In the genomic region with DNA sequence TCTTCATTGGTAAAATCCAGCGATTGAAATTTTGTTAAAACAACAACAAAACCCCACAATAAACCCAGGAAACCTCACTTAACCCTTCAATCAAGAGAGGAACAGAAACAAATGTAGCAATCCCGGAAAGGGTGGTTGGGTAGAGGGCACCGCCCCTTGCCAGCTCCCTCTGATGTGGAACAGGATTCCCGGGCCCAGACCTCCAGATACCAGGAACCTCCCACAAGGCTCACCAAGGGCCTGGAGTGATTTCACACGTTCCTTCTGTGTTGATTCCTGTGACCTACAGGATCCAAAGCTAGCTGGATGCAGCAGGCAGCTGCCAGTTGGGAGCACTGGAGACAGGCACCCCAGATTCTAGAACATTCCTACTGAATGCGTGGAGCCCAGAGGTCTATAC, we compare ENCODE assay signal across 8 mouse cellular contexts. TPM values are rescaled to one million over a fixed set of nuclear protein-coding genes. Genes with fewer than 3 reads are reported as not detected.
DNase-seq lines count a peak whose midpoint lies in the region; ATAC-seq lines count a peak whose summit lies in the region.

No protein-coding gene starts in this region.

- no peak for DNase-seq in kidney, adult 11 months
- DNase-seq in embryonic facial prominence, embryonic 10.5 days (ENCODE audit: low spot score): no peak
- no peak for DNase-seq in limb, embryonic 10.5 days (ENCODE audit: low spot score)
- no peak for DNase-seq in urinary bladder, postnatal 4 days (ENCODE audit: low spot score in 2 of 2)
- DNase-seq in embryo, embryonic 11 days: no peak

- no peaks in the 10 kb centered on the region for H3K27me3 ChIP-seq in kidney, embryonic 14.5 days (ENCODE audit: control insufficient read depth, insufficient read depth, low read length)
- H3K27me3 ChIP-seq in embryonic facial prominence, embryonic 10.5 days (replicated peaks; ENCODE audit: low read depth, poor library complexity, severe bottlenecking): 0 out of 2 replicates have a peak, but pooled peaks cover 8% of the 10 kb centered on the region
- H3K27me3 ChIP-seq in limb, embryonic 10.5 days (ENCODE audit: low read depth, poor library complexity, severe bottlenecking): no peaks in the 10 kb centered on the region
- H3K27me3 ChIP-seq in neural tube, embryonic 12.5 days (replicated peaks): no peaks in the 10 kb centered on the region; the same call in 1 of the 2 replicates

- 0 out of 2 replicates have a peak overlapping the region, but pooled peaks have one; percentile 99 for H3K4me3 ChIP-seq in kidney, embryonic 14.5 days (ENCODE audit: low read length)
- peak overlapping the region; percentile 91 for H3K4me3 ChIP-seq in embryonic facial prominence, embryonic 10.5 days
- peak overlapping the region; percentile 73 for H3K4me3 ChIP-seq in limb, embryonic 10.5 days
- peak overlapping the region; percentile 98; the same call in 1 of the 2 replicates for H3K4me3 ChIP-seq in neural tube, embryonic 12.5 days

- peaks cover 39% of the 10 kb centered on the region for H3K36me3 ChIP-seq in kidney, embryonic 14.5 days (ENCODE audit: control insufficient read depth, insufficient read depth, low read length)
- peaks cover 52% of the 10 kb centered on the region for H3K36me3 ChIP-seq in embryonic facial prominence, embryonic 10.5 days (replicated peaks)
- peaks cover 53% of the 10 kb centered on the region for H3K36me3 ChIP-seq in limb, embryonic 10.5 days
- peaks cover 39% of the 10 kb centered on the region for H3K36me3 ChIP-seq in neural tube, embryonic 12.5 days

- WGBS in kidney, embryonic 14.5 days: 37% methylated on average over 6 of the region's 6 CpGs
- 65% methylated on average over 6 of the region's 6 CpGs for WGBS in embryonic facial prominence, embryonic 10.5 days
- 50% methylated on average over 6 of the region's 6 CpGs for WGBS in limb, embryonic 10.5 days
- WGBS in neural tube, embryonic 12.5 days: 62% methylated on average over 6 of the region's 6 CpGs

- H3K27ac ChIP-seq in kidney, embryonic 14.5 days (ENCODE audit: low read depth, low read length): peak overlapping the region; percentile 30; the same call in 1 of the 2 replicates
- H3K27ac ChIP-seq in embryonic facial prominence, embryonic 10.5 days (replicated peaks): no peak overlapping the region; the same call in 1 of the 2 replicates
- no peak overlapping the region for H3K27ac ChIP-seq in limb, embryonic 10.5 days
- H3K27ac ChIP-seq in neural tube, embryonic 12.5 days: no peak overlapping the region

- H3K4me2 ChIP-seq in kidney, embryonic 14.5 days (replicated peaks; ENCODE audit: low read depth, low read length): peak overlapping the region; percentile 74
- peak overlapping the region; percentile 86 for H3K4me2 ChIP-seq in neural tube, embryonic 12.5 days (replicated peaks)

- H3K9me3 ChIP-seq in kidney, embryonic 14.5 days (ENCODE audit: control insufficient read depth, low read length): no peaks in the 10 kb centered on the region
- no peaks in the 10 kb centered on the region for H3K9me3 ChIP-seq in embryonic facial prominence, embryonic 10.5 days
- no peaks in the 10 kb centered on the region for H3K9me3 ChIP-seq in limb, embryonic 10.5 days (replicated peaks)
- no peaks in the 10 kb centered on the region for H3K9me3 ChIP-seq in neural tube, embryonic 12.5 days

- ATAC-seq in kidney, embryonic 14.5 days (ENCODE audit: low FRiP score, low TSS enrichment): no peak
- no peak for ATAC-seq in neural tube, embryonic 12.5 days (ENCODE audit: low FRiP score, low read depth)
- no peak for ATAC-seq in frontal cortex, adult (ENCODE audit: low TSS enrichment)

- H3K9ac ChIP-seq in kidney, embryonic 14.5 days (ENCODE audit: low read depth, low read length): peak overlapping the region; percentile 95; the same call in 1 of the 2 replicates
- 0 out of 2 replicates have a peak overlapping the region, but pooled peaks have one; percentile 21 for H3K9ac ChIP-seq in neural tube, embryonic 12.5 days

- H3K4me1 ChIP-seq in kidney, embryonic 14.5 days (ENCODE audit: control insufficient read depth, insufficient read depth, low read length): peaks cover 23% of the 10 kb centered on the region
- H3K4me1 ChIP-seq in embryonic facial prominence, embryonic 10.5 days: peaks cover 39% of the 10 kb centered on the region
- peaks cover 41% of the 10 kb centered on the region for H3K4me1 ChIP-seq in limb, embryonic 10.5 days
- H3K4me1 ChIP-seq in neural tube, embryonic 12.5 days: peaks cover 35% of the 10 kb centered on the region

RNA-seq across cellular contexts. Expression of a gene that starts 1.8 kb away (rescaled TPM):
- 713 and 771 TPM in 2 replicates for polyA plus RNA-seq in kidney, embryonic 14.5 days (2014; fragmentation: Nextera tagmentation; extraction: Ambion mirVana)
- polyA plus RNA-seq in embryonic facial prominence, embryonic 10.5 days (2016; fragmentation: Nextera tagmentation; extraction: Ambion mirVana): 909 and 921 TPM in 2 replicates
- 868 and 947 TPM in 2 replicates for polyA plus RNA-seq in limb, embryonic 10.5 days (2016; fragmentation: Nextera tagmentation; extraction: Ambion mirVana)
- 679 and 702 TPM in 2 replicates for polyA plus RNA-seq in neural tube, embryonic 12.5 days (2016; fragmentation: Nextera tagmentation; extraction: Ambion mirVana)

RNA-seq across cellular contexts. Expression of a gene that starts 1.9 kb away (rescaled TPM):
- 3.5 and 6.9 TPM in 2 replicates for polyA plus RNA-seq in kidney, embryonic 14.5 days (2014; fragmentation: Nextera tagmentation; extraction: Ambion mirVana)
- polyA plus RNA-seq in embryonic facial prominence, embryonic 10.5 days (2016; fragmentation: Nextera tagmentation; extraction: Ambion mirVana): 8.3 and 8.6 TPM in 2 replicates
- 5.8 and 7.4 TPM in 2 replicates for polyA plus RNA-seq in limb, embryonic 10.5 days (2016; fragmentation: Nextera tagmentation; extraction: Ambion mirVana)
- polyA plus RNA-seq in neural tube, embryonic 12.5 days (2016; fragmentation: Nextera tagmentation; extraction: Ambion mirVana): 33.8 and 34.1 TPM in 2 replicates

RNA-seq across cellular contexts. Expression of a gene that starts 15.6 kb away (rescaled TPM):
- polyA plus RNA-seq in kidney, embryonic 14.5 days (2014; fragmentation: Nextera tagmentation; extraction: Ambion mirVana): 8.6 and 18.3 TPM in 2 replicates
- 8.6 and 9.9 TPM in 2 replicates for polyA plus RNA-seq in embryonic facial prominence, embryonic 10.5 days (2016; fragmentation: Nextera tagmentation; extraction: Ambion mirVana)
- 8.1 and 9.1 TPM in 2 replicates for polyA plus RNA-seq in limb, embryonic 10.5 days (2016; fragmentation: Nextera tagmentation; extraction: Ambion mirVana)
- polyA plus RNA-seq in neural tube, embryonic 12.5 days (2016; fragmentation: Nextera tagmentation; extraction: Ambion mirVana): 15.9 and 23.5 TPM in 2 replicates

RNA-seq across cellular contexts. Expression of a gene that starts 30.0 kb away (rescaled TPM):
- 24.6 and 28.6 TPM in 2 replicates for polyA plus RNA-seq in kidney, embryonic 14.5 days (2014; fragmentation: Nextera tagmentation; extraction: Ambion mirVana)
- 31.3 and 33.0 TPM in 2 replicates for polyA plus RNA-seq in embryonic facial prominence, embryonic 10.5 days (2016; fragmentation: Nextera tagmentation; extraction: Ambion mirVana)
- 32.1 and 33.1 TPM in 2 replicates for polyA plus RNA-seq in limb, embryonic 10.5 days (2016; fragmentation: Nextera tagmentation; extraction: Ambion mirVana)
- 30.0 and 32.4 TPM in 2 replicates for polyA plus RNA-seq in neural tube, embryonic 12.5 days (2016; fragmentation: Nextera tagmentation; extraction: Ambion mirVana)
